Mouse (Mus musculus) Patski (cell line): ENCODE measurements around the gene Tom1l1. TPM values are rescaled to one million over a fixed set of nuclear protein-coding genes. Genes with fewer than 3 reads are reported as not detected.

Experiments
- ATAC-seq: fragments of 100-300 bp; one replicate; pipeline ENCODE4 v1.8.0; 2021
- CTCF ChIA-PET: fragments of 350-600 bp; sonication (Branson Sonifier 250); formaldehyde crosslinking; loops from one replicate; lab custom pipeline; 2022; ENCODE audit warnings: inconsistent platforms; lab: Charles Lee
- POLR2A ChIA-PET: fragments of 350-600 bp; sonication (Branson Sonifier 250); formaldehyde crosslinking; loops from one replicate; lab custom pipeline; 2022; ENCODE audit warnings: antibody characterized with exemption, inconsistent platforms; lab: Charles Lee
- DNase-seq: peaks from one replicate; pipeline ENCODE4 v3.0.0-alpha.2; 2011; ENCODE audit warnings: low read depth, low spot score
- H3K27me3 ChIP-seq: fragments of 371-371 bp; one replicate; pipeline ENCODE4 v1.5.1; 2021
- CTCF ChIP-seq: fragments of 100-300 bp; IDR thresholded peaks from one replicate; pipeline ENCODE4 v1.5.1; 2021
- in situ Hi-C: fragments of 300-500 bp; cut with MboI; formaldehyde crosslinking; loops from 3 replicates; pipeline ENCODE4 v1.11.1; 2018; ENCODE audit warnings: low pct_unique_long_range_greater_than_20kb, mixed read lengths
- polyA plus RNA-seq: library from polyadenylated mRNA; unstranded; gene quantifications from one replicate; pipeline ENCODE4 v1.2.3, GENCODE M21; 2021

The Tom1l1 gene
- polyA plus RNA-seq, 1 experiment from 2014 or later, result 36.7 TPM

DNA sequence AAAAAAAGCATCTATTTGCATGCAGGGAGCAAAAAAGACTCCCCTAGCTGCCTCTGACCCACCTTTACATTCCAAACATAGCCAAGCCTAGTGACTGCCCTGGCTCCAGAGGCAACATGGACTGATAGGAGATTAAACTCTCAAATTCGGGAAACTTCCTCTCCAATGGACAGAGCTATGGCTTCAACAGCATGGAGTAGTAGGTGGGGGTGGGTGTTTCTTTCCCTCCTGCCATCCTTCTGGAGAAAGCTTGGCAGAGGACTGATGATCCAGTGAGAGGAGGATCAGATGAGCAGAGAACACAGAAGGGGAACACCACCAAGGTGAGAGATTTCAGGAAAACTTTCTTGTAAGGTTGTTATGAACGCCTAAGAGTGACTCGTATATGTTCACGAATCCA lies 35.6 kb downstream of the Tom1l1 start:
- no peak for TF ChIP-seq CTCF
- ATAC-seq (no peak), DNase-seq (no peak)
- ChIA-PET CTCF (interaction anchor here (1.2 to 1.5 kb wide), 2 partner anchors 9 to 25 kb away, joined by 3 to 4 read pairs; no protein-coding TSS in a partner anchor), POLR2A (no interaction called here)
- in situ Hi-C loops, result no loop called here
- H3K27me3 ChIP-seq, result no peaks in the 10 kb centered on the region

- in situ Hi-C loops, result no loop called here
- ATAC-seq (peak; percentile 48), DNase-seq (no peak)
- TF ChIP-seq CTCF, result no peak
- H3K27me3 ChIP-seq, result no peaks in the 10 kb centered on the region
- ChIA-PET POLR2A (interaction anchor here (0.6 kb wide), 1 partner anchor 22 kb away, joined by 4 read pairs; no protein-coding TSS in a partner anchor), CTCF (no interaction called here)
Observed at GRCm38 (mm10) chr11:90650231-90650885, 37.8 kb downstream of the Tom1l1 start.

DNA sequence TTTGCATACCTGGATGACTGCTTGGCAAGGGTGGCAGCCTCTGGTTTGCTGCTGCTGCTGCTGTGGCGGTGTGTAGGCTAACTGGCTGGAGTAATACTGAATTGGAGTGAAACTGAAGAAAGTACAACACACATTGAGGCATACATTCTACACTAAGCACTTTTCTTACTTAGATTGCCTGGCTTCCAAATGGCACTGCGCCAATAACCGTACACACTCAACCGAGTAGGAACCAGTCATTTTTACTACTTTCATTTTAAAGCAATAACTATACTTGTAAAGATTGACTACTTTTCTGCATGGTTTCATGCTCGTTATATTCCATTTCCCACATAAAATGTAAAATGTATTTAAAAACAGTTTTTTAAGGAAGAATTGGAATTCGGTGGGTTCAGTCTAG lies 38.4 kb downstream of the Tom1l1 start:
- POLR2A ChIA-PET, result no interaction called here
- H3K27me3 ChIP-seq, result no peaks in the 10 kb centered on the region
- in situ Hi-C loops, result no loop called here
- ATAC-seq (no peak), DNase-seq (no peak)
- CTCF ChIA-PET, result no interaction called here
- TF ChIP-seq CTCF, result no peak

DNA sequence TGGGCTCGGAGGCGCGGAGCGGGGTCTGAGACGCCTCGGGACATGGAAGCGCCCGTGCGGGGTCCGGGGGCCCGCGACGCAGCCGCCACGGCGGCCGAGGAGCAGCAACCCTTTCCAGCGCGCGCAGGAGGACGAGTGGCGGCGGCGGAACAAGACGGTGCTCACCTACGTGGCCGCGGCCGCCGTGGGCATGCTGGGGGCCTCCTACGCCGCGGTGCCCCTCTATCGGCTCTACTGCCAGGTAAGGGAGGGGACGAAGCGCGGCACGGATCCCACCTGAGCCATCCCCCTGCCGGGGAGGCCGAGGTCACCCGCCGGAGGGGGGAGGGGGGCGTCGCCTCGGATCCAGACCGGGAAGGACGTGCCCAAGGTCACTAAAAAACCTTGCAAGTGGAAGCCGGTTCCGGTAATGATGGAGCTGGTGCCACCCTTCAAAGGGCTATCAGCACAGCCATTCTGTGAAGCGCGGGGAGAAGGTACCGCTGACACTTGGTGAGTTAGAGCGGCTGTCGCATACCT lies 49.8 kb downstream of the Tom1l1 start:
- ChIA-PET POLR2A (no interaction called here), CTCF (no interaction called here)
- TF ChIP-seq CTCF, result no peak
- ATAC-seq, result peak; percentile 62
- no peaks in the 10 kb centered on the region for H3K27me3 ChIP-seq
- DNase-seq, result no peak
- in situ Hi-C loops, result no loop called here

DNA sequence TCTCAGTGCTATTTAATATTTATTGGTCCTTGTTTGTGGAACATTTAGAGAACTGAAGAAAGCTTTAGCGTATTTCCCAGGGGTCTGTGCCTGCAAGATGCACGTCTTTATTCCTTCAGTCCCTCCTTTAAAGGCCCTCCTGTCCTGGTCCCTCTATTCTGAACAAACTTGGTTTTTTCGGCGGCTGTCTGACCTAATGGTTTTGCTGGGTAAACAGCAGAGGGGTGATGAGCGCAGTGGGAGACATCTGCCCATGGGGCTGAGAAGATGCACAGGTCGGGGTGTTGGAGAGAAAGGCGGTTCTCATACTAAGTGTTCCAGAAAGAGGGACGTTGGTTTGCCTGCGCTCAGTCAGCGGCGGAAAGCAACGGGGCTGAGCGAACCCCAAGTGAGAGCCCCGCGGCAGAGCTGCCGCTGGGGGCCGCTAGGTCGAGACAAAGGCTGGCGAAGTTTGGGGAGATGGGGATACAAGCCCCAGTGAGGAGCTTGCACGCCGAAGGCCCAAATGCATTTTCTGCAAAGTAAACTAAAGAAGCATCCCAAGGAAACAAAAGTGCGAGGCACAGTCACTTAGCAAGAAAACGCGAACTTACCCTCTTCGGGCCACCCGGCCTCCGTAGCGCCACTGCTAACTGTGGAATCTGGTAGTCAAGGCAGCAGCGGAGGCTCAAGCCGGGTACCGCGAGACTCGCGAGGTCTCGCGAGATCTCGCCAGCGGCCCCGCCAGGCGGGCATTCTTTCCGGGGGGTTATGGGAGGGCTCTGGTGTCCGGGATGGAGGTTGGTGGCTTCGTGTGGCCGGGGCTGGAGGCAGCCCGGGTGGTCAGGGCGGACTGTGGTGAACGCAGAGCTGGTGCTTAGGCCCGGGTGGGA lies 50.5 kb downstream of the Tom1l1 start, which contains the start of the genes Stxbp4 and Cox11:
TSS of gene Stxbp4 (minus strand) at position 645 of the 872 bp plus-strand sequence.
TSS of gene Cox11 (plus strand) at position 734 of the 872 bp plus-strand sequence.
- DNase-seq, result peak; percentile 85
- in situ Hi-C loops, result no loop called here
- POLR2A ChIA-PET, result interaction anchor here (1.6 kb wide), 1 partner anchor 16 kb away, joined by 3 read pairs; no protein-coding TSS in a partner anchor
- ATAC-seq, result peak; percentile 96
- no peaks in the 10 kb centered on the region for H3K27me3 ChIP-seq
- CTCF ChIA-PET, result no interaction called here
- TF ChIP-seq CTCF, result peak; percentile 64

- ChIA-PET POLR2A (no interaction called here), CTCF (no interaction called here)
- in situ Hi-C loops, result no loop called here
- no peaks in the 10 kb centered on the region for H3K27me3 ChIP-seq
- DNase-seq (no peak), ATAC-seq (no peak)
- TF ChIP-seq CTCF, result no peak
Observed at GRCm38 (mm10) chr11:90634661-90635060, 53.5 kb downstream of the Tom1l1 start.

DNA sequence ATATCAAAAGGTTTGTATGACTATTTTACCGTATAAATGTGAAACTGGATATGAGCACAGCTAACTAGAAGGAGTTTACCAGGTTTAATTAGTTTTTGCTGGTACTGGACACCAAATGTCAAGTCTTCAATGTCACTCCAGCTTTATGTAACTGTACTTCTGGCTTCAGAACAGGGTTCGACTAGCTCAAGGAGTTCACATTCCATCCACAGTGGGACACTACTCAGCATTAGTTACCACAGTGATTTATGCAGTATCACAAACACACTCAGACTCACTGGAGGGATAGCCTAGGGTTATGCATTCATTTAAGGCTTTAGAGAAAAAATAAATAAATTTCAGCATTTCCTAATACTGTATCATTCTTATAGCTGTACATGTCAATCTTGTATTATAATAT lies 55.7 kb downstream of the Tom1l1 start:
- DNase-seq, result no peak
- no peak for ATAC-seq
- in situ Hi-C loops, result no loop called here
- TF ChIP-seq CTCF, result no peak
- H3K27me3 ChIP-seq, result no peaks in the 10 kb centered on the region
- ChIA-PET CTCF (interaction anchor here (1.0 to 1.5 kb wide), 3 partner anchors 10 to 33 kb away, joined by 3 to 5 read pairs (median 3); no protein-coding TSS in a partner anchor), POLR2A (interaction anchor here (1.0 kb wide), 1 partner anchor 9 kb away, joined by 3 read pairs; no protein-coding TSS in a partner anchor)

DNA sequence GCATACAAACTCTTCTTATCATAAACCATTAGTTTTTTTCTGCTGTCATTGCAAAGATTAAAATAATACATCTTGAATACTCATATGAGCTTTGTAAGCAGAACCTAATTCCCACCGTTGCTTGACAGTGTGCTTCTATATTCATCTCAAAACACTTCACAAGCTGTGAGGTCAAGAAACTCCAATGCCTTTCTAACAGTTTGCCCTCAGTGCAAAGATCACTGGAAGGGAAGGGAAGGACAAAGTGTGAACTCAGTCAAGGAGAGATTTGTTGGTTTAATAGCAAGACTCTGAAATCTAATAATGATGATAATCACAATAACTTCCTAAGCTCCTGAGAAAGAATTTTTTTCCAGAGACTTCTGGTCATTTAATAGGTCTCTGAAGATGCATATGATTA lies 60.4 kb downstream of the Tom1l1 start:
- POLR2A ChIA-PET, result no interaction called here
- no peaks in the 10 kb centered on the region for H3K27me3 ChIP-seq
- DNase-seq, result no peak
- CTCF ChIA-PET, result no interaction called here
- ATAC-seq, result no peak
- TF ChIP-seq CTCF, result no peak
- in situ Hi-C loops, result no loop called here

DNA sequence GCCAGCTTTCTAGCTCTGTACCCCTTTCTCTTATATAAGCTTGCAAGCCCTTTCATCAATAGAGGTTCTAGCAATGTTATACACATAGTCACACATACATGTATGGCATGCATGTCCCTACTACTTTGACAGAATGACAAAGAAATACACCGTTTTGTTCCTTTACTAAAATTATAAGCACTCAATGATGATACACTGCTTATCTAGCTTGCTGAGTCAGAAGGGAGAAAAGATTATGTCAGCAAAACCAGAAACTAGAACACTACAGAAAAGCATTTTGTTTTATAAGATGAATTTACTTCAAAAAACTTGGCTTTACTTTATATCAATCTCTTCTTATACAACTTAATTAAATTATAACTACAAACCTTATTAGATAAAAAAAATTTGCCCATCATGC lies 63.0 kb downstream of the Tom1l1 start:
- ChIA-PET CTCF (interaction anchor here (1.2 kb wide), 1 partner anchor 11 kb away, joined by 3 read pairs; no protein-coding TSS in a partner anchor), POLR2A (no interaction called here)
- DNase-seq, result no peak
- TF ChIP-seq CTCF, result no peak
- ATAC-seq, result no peak
- H3K27me3 ChIP-seq, result no peaks in the 10 kb centered on the region
- in situ Hi-C loops, result no loop called here

- in situ Hi-C loops, result loop anchor here (25.0 kb wide), 1 partner anchor 636 kb away; no protein-coding TSS in a partner anchor
- ATAC-seq (no peak), DNase-seq (no peak)
- CTCF ChIA-PET, result interaction anchor here (1.2 to 2.2 kb wide), 2 partner anchors 9 to 23 kb away, joined by 3 to 10 read pairs; no protein-coding TSS in a partner anchor
- peak; percentile 68 for TF ChIP-seq CTCF
- H3K27me3 ChIP-seq, result no peaks in the 10 kb centered on the region
- POLR2A ChIA-PET, result no interaction called here
Observed at GRCm38 (mm10) chr11:90623477-90623876, 64.7 kb downstream of the Tom1l1 start.
